Mouse (Mus musculus) liver, adult 2 months (tissue): ENCODE data around the gene Dmd.

Experiments used
- CTCF ChIP-seq: fragments of 200-500 bp; IDR thresholded peaks from 2 replicates; pipeline ENCODE4 v1.5.1; 2011; ENCODE audit warnings: low read depth, low read length, control low read depth
- POLR2A ChIP-seq: fragments of 200-500 bp; IDR thresholded peaks from 2 replicates; pipeline ENCODE4 v1.6.1; 2011; ENCODE audit warnings: low read length, control low read depth; ENCODE audit not compliant: insufficient read depth; ENCODE audit errors: extremely low read depth

- TF ChIP-seq POLR2A (no peak), CTCF (no peak)
These were observed 2250.7 kb downstream of the Dmd start for GRCm38 (mm10) chrX:85199398-85199797.
